Mouse (Mus musculus): ENCODE data around the gene Prdx6. TPM values are rescaled to one million over a fixed set of nuclear protein-coding genes. Genes with fewer than 3 reads are reported as not detected.
A peak's percentile ranks its signal among the peaks of the same experiment; 100 is the strongest.

Prdx6 gene
- total RNA-seq, 1 experiment from 2014 or later: 411 TPM

- peak; percentile 16; the same call in 1 of the 2 replicates for ATAC-seq (replicated peaks; ENCODE audit: low read depth, poor library complexity, severe bottlenecking)
Observed at GRCm38 (mm10) chr1:161252365-161252764, 1.3 kb upstream of the Prdx6 start.

DNA sequence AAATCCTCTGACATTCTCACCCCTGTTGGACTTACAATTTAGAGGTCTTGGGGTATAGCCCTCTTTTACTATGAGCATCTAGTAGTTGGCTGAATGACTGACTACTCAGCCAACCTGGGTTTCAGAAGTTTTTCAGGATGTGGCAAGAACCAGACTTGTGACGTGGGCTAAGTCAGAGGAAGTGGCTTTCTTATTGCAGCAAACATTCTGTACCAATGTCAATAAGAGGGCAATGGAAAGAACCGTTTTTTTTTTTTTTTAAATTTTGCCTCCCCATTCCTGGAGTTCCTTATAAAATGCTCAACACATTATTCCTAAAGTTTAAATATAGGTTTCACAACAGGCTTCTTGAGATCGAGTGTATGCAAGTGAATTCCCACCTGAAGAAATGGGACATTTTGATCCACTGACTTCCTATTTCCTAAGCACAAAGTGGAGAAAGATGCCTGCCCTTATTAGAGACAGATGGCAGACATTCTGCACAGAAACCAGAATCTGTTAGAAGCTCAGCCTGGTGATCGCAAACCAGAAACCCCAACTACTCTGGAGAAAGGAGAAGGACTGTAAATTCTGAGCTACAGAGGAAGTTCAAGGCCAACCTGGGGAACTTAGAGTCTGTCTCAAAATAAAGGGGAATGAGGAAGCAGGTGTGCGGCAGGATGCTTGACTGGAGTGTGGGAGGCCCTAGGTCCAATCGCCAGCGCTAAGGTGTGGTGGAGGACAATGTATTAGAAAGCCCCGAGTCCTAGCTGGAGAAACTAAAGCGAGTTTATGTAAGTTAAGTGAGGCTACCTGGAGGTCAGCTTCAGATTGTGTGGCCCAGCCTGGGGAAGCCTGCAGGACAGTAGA is 622 bp upstream of the Prdx6 start:
- peak; percentile 55 for ATAC-seq (replicated peaks; ENCODE audit: low read depth, poor library complexity, severe bottlenecking)

- peak; percentile 9; the same call in 1 of the 2 replicates for ATAC-seq (replicated peaks; ENCODE audit: low read depth, poor library complexity, severe bottlenecking)
Observed at GRCm38 (mm10) chr1:161250031-161250603, 902 bp downstream of the Prdx6 start.

- ATAC-seq (replicated peaks; ENCODE audit: low read depth, poor library complexity, severe bottlenecking): no peak
Observed at GRCm38 (mm10) chr1:161249442-161249841, 1.6 kb downstream of the Prdx6 start.

DNA sequence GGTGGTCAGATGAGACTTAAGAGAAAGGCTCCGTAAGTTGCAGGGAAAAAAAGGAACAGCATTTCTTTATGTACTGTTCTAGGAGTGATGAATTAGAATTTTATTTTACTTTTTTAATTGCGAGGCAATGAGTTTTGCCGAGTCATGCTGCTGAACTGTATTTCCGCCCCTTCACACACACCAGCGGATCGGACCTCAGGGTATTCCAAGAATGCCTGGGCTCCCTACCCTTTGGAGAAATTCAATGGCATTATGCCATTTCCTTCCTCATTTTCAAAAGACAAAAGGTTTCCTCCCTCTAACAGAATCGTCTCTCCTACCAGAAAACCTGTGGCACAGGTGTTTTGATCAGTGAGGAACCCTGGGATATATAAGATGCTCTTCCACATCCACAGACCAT is 2.3 kb downstream of the Prdx6 start:
- ATAC-seq (replicated peaks; ENCODE audit: low read depth, poor library complexity, severe bottlenecking): no peak

GRCm38 (mm10) chr1:161247643-161248580 is 3.1 kb downstream of the Prdx6 start:
- no peak for ATAC-seq (replicated peaks; ENCODE audit: low read depth, poor library complexity, severe bottlenecking)

- ATAC-seq (replicated peaks; ENCODE audit: low read depth, poor library complexity, severe bottlenecking): no peak
Observed at GRCm38 (mm10) chr1:161247176-161247575, 3.8 kb downstream of the Prdx6 start.

DNA sequence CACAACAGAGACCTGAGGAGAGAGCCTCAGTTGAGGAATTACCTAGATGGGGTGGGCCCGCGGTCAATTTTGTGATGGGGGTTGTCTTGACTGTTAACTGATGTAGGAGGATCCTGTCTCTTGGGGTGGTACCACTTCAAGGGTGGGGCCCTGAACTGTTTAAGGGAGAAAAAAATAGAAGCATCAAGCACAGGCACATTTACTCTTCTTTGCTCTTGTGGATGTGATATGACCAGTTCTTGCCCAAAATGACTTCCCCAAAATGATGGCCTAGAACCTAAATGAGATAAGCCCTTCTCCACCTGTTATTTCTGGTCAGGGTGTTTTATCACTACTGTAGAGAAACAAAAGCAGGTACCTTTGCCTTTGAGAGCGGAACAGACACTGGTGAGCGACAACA is 13.3 kb downstream of the Prdx6 start:
- ATAC-seq (replicated peaks; ENCODE audit: low read depth, poor library complexity, severe bottlenecking): no peak

DNA sequence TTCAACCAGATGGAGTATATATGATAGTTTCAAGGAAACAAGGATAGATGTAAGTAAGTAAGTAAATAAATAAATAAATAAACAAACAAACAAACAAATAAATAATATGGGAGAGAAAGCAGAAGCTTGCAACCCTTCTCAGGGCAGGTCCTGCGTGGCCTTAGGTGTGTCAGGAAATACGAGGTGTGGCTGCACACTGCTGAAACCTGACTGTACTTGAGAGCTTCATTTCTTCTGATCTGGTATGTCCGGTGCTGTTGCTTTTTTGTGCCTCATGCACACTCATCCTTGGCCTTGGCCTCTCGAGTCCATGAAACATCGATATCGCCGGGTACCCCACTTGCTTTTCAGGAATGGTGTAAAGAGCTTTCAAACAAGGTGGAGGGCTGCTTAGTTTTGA is 13.7 kb downstream of the Prdx6 start:
- no peak for ATAC-seq (replicated peaks; ENCODE audit: low read depth, poor library complexity, severe bottlenecking)

GRCm38 (mm10) chr1:161233226-161233839 is 17.7 kb downstream of the Prdx6 start:
- no peak for ATAC-seq (replicated peaks; ENCODE audit: low read depth, poor library complexity, severe bottlenecking)

- peak; percentile 54 for ATAC-seq (replicated peaks; ENCODE audit: low read depth, poor library complexity, severe bottlenecking)
Observed at GRCm38 (mm10) chr1:161232181-161232580, 18.8 kb downstream of the Prdx6 start.

DNA sequence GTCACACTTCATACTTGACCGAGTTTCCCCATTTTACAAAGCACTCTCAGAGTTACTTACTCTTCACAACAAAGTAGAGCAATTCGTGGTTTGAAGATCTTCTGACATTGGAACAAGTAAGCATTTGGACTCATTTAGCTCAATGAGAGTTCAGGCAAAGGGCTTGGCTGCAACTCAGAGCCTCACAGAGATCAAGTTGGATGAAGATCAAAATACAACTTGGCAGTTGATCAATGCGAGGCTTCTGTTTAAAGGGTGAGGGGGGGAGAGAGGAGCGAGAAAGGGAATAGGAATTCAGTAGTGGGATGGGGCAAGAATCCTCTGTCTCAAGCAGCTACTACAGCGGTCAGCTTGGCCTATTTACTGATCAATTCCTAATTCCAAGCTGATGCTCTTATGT is 26.2 kb downstream of the Prdx6 start:
- no peak for ATAC-seq (replicated peaks; ENCODE audit: low read depth, poor library complexity, severe bottlenecking)

DNA sequence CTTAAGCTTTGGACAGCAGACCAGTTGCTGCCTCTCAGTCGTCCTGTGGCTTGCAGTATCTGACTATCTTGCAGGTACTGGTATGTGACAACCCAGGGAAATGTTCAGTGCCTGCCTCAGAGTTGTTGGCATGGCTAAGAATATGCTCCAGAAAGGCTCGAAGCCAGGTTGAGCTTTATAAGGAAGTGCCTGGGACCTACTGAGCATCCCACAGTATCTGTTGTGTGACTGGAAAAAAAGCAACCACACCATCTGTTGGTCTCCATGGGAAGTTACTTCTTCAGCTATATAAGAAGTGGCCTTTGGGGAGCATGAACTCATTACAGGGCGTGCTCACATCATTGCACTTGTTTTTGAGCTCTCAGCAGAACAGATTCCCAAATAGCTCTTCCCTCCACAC is 31.2 kb downstream of the Prdx6 start:
- ATAC-seq (replicated peaks; ENCODE audit: low read depth, poor library complexity, severe bottlenecking): 0 out of 2 replicates have a peak, but pooled peaks have one; percentile 15

- ATAC-seq (replicated peaks; ENCODE audit: low read depth, poor library complexity, severe bottlenecking): peak; percentile 69; the same call in 1 of the 2 replicates
Observed at GRCm38 (mm10) chr1:161214465-161214864, 36.6 kb downstream of the Prdx6 start.

DNA sequence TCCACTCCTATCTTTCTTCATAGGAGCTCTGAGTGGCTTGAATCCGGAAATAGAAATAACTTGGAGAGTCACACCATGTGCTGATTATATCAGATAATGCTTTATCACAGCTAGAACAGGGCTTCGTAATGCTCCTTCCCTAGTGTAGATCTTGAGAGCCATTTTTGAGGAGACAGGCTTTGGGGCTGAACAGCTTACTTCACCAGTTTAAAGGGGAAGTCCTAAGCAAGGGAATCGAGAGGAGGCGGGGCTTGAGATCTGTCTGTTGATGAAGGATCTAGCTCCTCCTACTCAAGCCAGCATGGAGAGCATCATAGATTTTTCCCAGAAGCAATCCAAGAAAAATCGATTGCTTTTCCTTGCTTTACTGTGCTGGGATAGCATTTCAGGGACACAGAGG is 51.2 kb downstream of the Prdx6 start:
- ATAC-seq (replicated peaks; ENCODE audit: low read depth, poor library complexity, severe bottlenecking): no peak; the same call in 1 of the 2 replicates

DNA sequence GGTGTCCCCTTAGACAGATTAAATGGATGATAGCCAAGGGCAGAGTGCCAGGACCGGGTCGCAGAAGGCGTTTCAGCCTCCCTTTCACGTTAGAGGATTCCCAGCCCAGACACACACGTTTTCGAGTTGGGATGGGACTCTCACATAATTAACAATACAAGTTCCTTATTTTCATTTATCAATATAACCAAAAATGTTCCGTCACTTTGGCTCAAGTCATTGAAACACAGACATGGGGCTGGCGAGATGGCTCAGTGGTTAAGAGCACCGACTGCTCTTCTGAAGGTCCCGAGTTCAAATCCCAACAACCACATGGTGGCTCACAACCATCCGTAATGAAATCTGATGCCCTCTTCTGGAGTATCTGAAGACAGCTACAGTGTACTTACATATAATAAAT is 54.7 kb downstream of the Prdx6 start:
- ATAC-seq (replicated peaks; ENCODE audit: low read depth, poor library complexity, severe bottlenecking): peak; percentile 6; the same call in 1 of the 2 replicates

DNA sequence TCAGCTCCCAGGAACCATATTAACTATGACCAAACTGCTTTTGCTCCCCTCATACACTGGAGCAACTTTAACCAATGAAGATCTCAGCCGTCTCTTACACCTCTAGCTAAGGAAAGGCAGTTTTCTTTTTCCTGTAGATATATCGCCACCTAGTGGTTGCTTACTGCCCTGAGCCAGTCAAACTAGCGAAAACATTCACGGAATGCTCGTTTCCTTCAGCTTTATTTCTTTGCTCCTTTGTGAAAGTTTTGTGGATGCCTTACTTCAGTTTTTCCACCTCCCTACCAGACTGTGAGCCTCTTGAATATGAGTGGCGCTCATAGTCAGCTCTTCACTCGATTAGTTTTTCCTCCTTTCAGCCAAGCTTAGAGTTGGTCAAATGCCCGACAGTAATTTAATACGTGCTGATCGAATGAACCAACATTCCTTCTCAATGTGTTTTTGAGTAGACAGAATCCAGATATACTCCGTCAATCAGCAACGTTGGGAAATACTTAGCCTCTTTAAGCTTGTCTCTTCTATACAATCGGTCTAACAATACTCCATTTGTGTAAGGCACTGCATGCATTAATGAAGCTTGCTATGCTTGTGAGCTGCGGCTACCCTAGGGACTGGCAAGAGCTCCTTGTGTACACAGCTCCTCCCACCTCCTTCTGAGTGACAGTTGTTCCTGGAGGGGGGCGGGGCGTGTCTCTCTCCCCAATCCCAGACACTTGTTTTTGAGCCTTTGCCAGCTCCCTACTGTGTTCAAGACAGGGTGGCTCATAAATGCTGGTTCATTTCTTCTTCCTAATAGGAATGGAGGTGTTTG is 55.3 kb downstream of the Prdx6 start:
- ATAC-seq (replicated peaks; ENCODE audit: low read depth, poor library complexity, severe bottlenecking): peak; percentile 97

- ATAC-seq (replicated peaks; ENCODE audit: low read depth, poor library complexity, severe bottlenecking): no peak
Observed at GRCm38 (mm10) chr1:161190253-161190910, 60.6 kb downstream of the Prdx6 start.

Data from common myeloid progenitor, adult 5-6 weeks (primary cell).